Mouse (Mus musculus) heart, embryonic 10.5 days (tissue): ENCODE data around the gene Leng1. TPM values are rescaled to one million over a fixed set of nuclear protein-coding genes. Genes with fewer than 3 reads are reported as not detected.
A peak's percentile ranks its signal among the peaks of the same experiment; 100 is the strongest.
"Not testable (repeated sequence)": the region's sequence is repeated elsewhere in the genome, so short reads cannot be mapped to it uniquely, and the experiment has no call there.

Experiments
- DNase-seq: peaks from one replicate; pipeline ENCODE4 v3.0.0-alpha.2; 2017; ENCODE audit warnings: low spot score
- H3K27ac ChIP-seq: fragments of 300-500 bp; sonication (generic); 2 replicates; pipeline ENCODE4 v1.5.1; 2016; ENCODE audit warnings: mild to moderate bottlenecking
- H3K27me3 ChIP-seq: fragments of 300-500 bp; sonication (generic); 2 replicates; pipeline ENCODE4 v1.6.1; 2016; ENCODE audit warnings: mild to moderate bottlenecking; ENCODE audit not compliant: poor library complexity, insufficient read depth, severe bottlenecking
- H3K36me3 ChIP-seq: fragments of 300-500 bp; sonication (generic); 2 replicates; pipeline ENCODE4 v1.6.1; 2016; ENCODE audit warnings: mild to moderate bottlenecking, moderate library complexity
- H3K4me1 ChIP-seq: fragments of 300-500 bp; sonication (generic); 2 replicates; pipeline ENCODE4 v1.6.1; 2016; ENCODE audit warnings: mild to moderate bottlenecking
- H3K4me3 ChIP-seq: fragments of 300-500 bp; sonication (generic); 2 replicates; pipeline ENCODE4 v1.5.1; 2016; ENCODE audit warnings: mild to moderate bottlenecking, moderate library complexity
- H3K9me3 ChIP-seq: fragments of 300-500 bp; sonication (generic); 2 replicates; pipeline ENCODE4 v1.6.1; 2016; ENCODE audit warnings: mild to moderate bottlenecking, moderate library complexity
- WGBS: fragments of 180-500 bp; shearing (Covaris S2); methylation state at CpG from one replicate; pipeline ENCODE4 v1.1.7; 2016; 5-methylcytosine and 5-hydroxymethylcytosine counted together
- polyA plus RNA-seq: library from polyadenylated mRNA; unstranded; fragments of >200 nt; fragmentation: Nextera tagmentation; extraction: Ambion mirVana; gene quantifications from 2 replicates; pipeline ENCODE4 v1.2.1, GENCODE M21; 2016

Gene Leng1
- polyA plus RNA-seq: 19.5 and 19.6 TPM in 2 replicates

DNA sequence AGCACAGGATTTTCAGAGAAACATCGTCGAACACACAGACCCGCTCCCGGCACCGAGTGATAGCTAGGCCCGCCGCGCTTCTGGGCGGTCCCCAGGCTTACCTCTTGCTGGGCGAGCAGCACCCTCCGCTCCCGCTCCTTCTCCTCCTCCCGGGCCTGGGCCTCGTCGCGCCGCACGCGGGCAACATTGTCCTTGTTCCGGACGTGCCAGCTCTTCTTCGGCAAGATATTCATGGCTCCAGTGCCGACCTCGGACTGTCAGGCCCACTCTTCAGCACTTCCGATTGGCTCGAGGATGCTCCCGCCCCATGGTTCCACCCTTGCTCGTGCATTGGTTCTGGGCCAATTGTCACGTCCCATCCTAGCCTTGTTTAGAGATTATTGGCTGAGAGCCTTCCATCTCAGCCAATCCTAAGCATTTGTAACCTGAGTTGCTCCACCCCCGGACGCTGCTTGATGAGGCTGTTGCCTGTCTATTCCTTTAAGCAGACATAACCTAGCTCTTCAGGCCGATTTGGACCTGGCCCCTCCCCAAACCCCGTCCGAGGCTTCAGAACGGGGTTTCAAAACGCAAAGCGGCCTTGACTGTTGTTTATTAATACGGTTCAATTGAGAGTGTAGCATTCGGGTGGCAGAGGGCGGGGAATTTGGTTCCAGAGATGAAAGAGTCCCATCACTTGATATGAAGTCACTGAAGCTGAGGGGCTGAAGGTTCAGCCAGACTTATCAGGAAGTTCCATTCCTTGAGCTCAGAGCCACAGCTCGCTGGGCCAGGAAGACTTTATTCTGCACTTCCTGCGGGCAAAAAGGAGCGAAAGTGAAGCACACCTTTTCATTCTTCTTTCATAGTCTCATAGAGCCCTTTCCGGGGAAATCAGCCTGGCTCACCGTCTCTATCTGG lies at the start of gene Leng1:
Gene Leng1 (minus strand): TSS at position 626 of the 900 bp plus-strand sequence.
- no peaks in the 10 kb centered on the region for H3K9me3 ChIP-seq
- peak; percentile 99 for DNase-seq
- H3K27me3 ChIP-seq: no peaks in the 10 kb centered on the region
- WGBS: 3% methylated on average over 45 of the region's 45 CpGs
- H3K4me1 ChIP-seq: peaks cover 28% of the 10 kb centered on the region
- H3K36me3 ChIP-seq: peaks cover 33% of the 10 kb centered on the region
- H3K27ac ChIP-seq: peak within 1 kb of the TSS; percentile 92
- peak within 1 kb of the TSS; percentile 80 for H3K4me3 ChIP-seq

DNA sequence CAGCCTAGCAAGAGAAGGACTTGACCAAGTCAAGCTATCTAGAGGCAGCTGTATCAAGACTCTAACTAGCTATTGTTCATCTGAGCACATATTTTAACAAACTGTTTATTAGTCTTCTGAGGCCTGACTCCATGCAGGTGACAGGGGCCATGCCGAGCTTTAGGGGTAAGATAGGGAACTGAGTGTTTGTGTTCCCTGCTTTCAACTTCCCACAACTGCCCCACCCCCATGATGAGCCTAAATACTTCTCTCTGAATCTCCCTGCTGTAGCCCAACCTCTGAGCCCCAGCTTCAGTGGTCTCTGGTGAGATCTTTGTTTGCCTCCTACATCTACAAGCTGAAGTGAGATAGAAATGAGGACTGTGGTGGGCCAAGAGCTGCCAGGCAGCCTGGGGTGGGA lies 49.6 kb upstream of the Leng1 start:
- Histone ChIP-seq H3K27ac (no peak overlapping the region), H3K9me3 (no peaks in the 10 kb centered on the region), H3K36me3 (no peaks in the 10 kb centered on the region), H3K4me1 (no peaks in the 10 kb centered on the region), H3K4me3 (no peak overlapping the region), H3K27me3 (no peaks in the 10 kb centered on the region)
- DNase-seq: no peak
- WGBS: 35% methylated on average over 1 of the region's 1 CpGs

DNA sequence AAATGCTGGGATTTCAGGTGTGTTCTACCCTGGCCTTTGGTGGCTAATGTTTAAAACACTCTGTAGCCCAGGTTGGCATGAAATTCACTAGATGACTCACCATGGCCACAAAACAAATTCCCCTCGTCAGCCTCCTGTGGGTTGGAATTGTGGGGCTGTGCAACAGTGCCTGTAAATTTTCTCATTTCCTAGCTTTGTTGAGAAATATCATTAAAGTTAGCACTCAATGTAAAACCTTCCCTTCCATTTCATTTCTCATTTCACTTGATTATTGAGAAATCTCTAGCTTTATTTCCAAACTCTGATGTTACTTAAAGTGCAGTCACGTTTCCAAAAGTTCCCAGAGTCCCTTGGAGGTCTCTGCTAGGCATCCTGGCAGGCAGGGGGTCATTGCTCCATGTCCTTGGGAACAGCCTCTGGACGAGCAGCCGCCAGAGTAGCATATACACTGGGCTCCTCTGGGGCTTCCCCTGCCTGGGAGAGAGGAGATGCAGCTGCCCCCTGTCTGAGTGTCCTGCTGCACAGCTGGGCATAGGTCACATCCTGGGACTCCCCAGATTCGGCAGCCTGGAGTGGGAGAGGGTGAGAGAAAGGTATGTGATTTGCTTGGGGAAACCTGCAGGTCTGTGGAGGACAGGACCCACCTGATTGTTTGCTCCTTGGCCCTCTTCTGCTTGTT lies 46.8 kb upstream of the Leng1 start:
- H3K9me3 ChIP-seq: no peaks in the 10 kb centered on the region
- peaks cover 8% of the 10 kb centered on the region; the same call in 1 of the 2 replicates for H3K36me3 ChIP-seq
- no peak overlapping the region for H3K27ac ChIP-seq
- no peak for DNase-seq
- H3K4me3 ChIP-seq: no peak overlapping the region
- 39% methylated on average over 5 of the region's 5 CpGs for WGBS
- no peaks in the 10 kb centered on the region for H3K4me1 ChIP-seq
- H3K27me3 ChIP-seq: no peaks in the 10 kb centered on the region

DNA sequence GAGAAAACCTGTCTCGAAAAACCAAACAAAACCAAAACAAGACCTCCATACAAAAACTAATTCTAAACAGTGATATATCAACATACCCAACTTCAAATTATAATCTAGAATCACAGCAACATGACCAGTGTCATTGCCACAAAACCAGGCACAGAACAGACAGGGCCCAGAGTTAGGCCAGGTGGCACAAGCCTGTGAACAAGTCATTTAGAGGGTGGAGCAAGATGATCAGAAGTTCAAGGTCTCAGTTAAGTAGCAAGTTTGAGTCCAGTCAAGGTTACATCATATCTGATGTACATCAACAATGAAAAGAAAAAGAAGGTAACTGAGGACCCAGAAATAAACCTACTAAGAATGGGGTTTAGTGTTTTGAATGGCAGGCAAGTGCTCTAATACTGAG lies 43.4 kb upstream of the Leng1 start:
- Histone ChIP-seq H3K9me3 (no peaks in the 10 kb centered on the region), H3K36me3 (peaks cover 39% of the 10 kb centered on the region), H3K4me3 (no peak overlapping the region), H3K27me3 (no peaks in the 10 kb centered on the region), H3K27ac (no peak overlapping the region), H3K4me1 (peaks cover 8% of the 10 kb centered on the region)
- 74% methylated on average over 1 of the region's 1 CpGs for WGBS
- no peak for DNase-seq

DNA sequence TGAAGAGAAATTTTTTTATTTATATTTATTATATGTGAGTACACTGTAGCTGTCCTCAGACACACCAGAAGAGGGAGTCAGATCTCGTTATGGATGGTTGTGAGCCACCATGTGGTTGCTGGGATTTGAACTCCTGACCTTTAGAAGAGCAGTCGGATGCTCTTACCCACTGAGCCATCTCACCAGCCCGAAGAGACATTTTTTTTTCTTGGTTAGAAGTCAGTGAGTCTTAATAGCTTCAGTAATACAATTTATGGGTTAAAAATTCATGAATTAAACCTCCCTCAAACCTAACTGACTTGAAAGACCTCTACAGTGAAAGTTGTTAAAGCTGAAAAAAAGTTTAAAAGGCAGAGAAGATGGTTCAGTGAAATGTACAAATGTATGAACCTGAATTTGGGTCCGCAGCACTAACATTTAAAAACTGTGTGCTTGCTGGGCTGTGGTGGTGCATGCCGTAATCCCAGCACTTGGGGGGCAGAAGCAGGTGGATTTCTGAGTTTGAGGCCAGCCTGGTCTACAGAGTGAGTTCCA lies 42.9 kb upstream of the Leng1 start:
- H3K4me3 ChIP-seq, H3K27me3 ChIP-seq, H3K9me3 ChIP-seq, DNase-seq, H3K4me1 ChIP-seq, H3K27ac ChIP-seq: not testable (repeated sequence)
- 44% methylated on average over 5 of the region's 5 CpGs for WGBS
- peaks cover 39% of the 10 kb centered on the region for H3K36me3 ChIP-seq

DNA sequence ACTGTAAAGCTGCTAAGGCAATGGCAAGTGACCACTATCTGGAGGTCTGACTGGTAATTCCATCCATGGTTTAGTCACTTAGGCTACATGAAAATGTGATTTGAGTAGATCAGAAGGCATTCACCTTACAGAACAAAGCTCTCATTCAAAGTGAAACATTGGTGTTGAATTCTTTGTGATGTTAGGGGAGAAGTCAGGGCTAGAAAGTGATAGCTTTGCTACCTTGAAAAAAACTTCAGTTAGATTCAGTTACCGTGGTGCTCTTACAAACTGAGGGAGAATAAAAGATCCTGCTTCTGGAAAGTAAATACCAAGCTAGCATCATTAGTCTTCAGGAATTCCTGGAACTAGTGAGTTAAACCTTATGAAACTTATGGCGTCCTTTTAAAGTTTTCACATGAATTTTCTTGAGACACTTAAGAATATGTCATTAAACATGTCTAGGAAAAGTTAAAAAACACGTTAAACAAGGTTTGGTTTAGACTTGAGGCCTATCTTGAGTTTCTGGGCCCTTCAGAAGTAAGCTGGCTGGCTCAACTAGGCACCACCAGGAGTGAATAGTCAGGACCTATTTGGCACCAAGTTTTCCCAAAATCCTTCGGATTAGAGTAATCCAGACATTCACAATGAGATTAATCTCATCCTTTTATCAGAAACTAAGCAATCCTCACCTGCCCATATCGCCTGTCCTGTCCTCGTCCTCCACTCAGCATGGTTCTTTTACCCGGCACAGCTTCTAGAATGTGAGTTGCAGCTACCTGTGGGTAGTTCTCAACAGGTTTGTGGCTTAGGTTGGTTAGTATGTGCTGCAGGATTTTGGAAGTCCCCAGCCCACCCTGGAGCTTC lies 42.2 kb upstream of the Leng1 start:
- Histone ChIP-seq H3K9me3 (no peaks in the 10 kb centered on the region), H3K36me3 (peaks cover 39% of the 10 kb centered on the region), H3K27me3 (no peaks in the 10 kb centered on the region), H3K4me3 (no peak overlapping the region), H3K27ac (no peak overlapping the region), H3K4me1 (peaks cover 8% of the 10 kb centered on the region)
- DNase-seq: no peak
- 32% methylated on average over 7 of the region's 7 CpGs for WGBS

DNA sequence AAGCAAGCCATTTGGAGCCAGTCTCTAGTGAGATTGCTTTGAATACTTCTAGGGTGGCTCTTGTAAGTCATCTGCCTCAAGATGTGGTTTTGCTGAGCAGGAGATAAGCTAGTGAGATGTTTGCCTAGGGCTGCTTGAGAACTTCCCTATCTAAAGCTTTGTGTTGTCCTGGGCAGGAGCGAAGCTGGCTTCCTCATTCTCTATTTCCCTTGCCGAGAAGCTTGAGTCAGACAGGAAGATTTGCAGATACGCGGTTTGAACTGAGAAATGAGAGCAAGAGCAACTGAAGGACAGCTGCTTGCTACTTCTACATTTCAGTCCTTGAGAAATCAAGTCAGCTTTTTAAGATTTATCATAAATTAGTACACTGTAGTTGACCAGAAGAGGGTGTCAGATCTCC lies 41.4 kb upstream of the Leng1 start:
- no peak overlapping the region for H3K4me3 ChIP-seq

DNA sequence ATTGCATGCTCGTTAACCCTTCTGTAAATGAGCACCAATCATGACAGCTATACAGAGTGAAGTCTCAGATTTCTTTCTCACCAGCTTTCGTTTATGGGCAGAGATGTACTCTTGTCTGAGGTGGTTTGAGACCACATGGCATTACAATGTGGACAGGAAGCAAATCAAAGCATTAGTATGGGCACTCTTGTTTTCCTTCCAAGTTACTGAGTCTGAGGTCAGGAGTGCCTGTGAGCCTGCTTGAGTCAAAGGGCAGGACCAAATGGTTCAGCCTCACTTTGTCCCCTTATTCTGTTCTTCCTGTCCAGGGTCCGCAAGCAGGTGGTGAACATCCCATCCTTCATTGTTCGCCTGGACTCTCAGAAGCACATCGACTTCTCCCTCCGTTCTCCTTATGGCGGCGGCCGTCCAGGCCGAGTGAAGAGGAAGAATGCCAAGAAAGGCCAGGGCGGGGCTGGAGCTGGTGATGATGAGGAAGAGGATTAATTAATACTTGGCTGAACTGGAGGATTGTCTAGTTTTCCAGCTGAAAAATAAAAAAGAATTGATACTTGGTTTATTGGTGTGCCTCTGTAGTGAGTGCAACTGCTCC lies 40.8 kb upstream of the Leng1 start:
- no peaks in the 10 kb centered on the region for H3K27me3 ChIP-seq
- 69% methylated on average over 11 of the region's 11 CpGs for WGBS
- H3K27ac ChIP-seq: 0 out of 2 replicates have a peak overlapping the region, but pooled peaks have one; percentile 94
- peak overlapping the region; percentile 77 for H3K4me3 ChIP-seq
- peaks cover 41% of the 10 kb centered on the region for H3K36me3 ChIP-seq
- no peaks in the 10 kb centered on the region for H3K9me3 ChIP-seq
- H3K4me1 ChIP-seq: peaks cover 8% of the 10 kb centered on the region
- no peak for DNase-seq

More for the DNA sequence above, 41.4 kb upstream of the Leng1 start:
- DNase-seq: no peak
- H3K27me3 ChIP-seq: no peaks in the 10 kb centered on the region
- no peak overlapping the region for H3K27ac ChIP-seq
- H3K36me3 ChIP-seq: peaks cover 39% of the 10 kb centered on the region
- H3K4me1 ChIP-seq: peaks cover 8% of the 10 kb centered on the region
- WGBS: 54% methylated on average over 4 of the region's 4 CpGs
- H3K9me3 ChIP-seq: no peaks in the 10 kb centered on the region

DNA sequence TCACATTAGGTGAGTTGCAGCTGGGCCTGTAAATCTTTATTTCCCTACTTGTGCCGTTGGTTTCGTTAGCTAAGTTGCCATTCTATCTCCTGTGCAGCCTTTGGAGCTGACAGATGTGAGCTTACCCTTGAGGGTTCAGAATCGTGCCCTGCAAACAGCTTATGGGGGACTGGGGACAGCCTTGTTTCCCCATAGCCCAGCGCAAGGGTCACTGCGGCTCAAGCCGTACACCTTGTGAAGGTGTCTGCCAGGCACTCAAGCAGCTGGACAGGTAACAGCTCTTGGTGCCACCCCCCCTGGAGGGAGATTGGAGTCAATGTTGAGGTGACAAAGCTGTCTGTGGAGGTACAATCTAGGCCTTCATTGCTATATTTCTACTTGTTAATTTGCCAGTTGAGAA lies 40.3 kb upstream of the Leng1 start:
- WGBS: 43% methylated on average over 6 of the region's 6 CpGs
- H3K27ac ChIP-seq: peak overlapping the region; percentile 94; the same call in 1 of the 2 replicates
- H3K4me1 ChIP-seq: peaks cover 8% of the 10 kb centered on the region
- DNase-seq: no peak
- H3K9me3 ChIP-seq: no peaks in the 10 kb centered on the region
- no peaks in the 10 kb centered on the region for H3K27me3 ChIP-seq
- peaks cover 46% of the 10 kb centered on the region for H3K36me3 ChIP-seq
- peak overlapping the region; percentile 77 for H3K4me3 ChIP-seq

DNA sequence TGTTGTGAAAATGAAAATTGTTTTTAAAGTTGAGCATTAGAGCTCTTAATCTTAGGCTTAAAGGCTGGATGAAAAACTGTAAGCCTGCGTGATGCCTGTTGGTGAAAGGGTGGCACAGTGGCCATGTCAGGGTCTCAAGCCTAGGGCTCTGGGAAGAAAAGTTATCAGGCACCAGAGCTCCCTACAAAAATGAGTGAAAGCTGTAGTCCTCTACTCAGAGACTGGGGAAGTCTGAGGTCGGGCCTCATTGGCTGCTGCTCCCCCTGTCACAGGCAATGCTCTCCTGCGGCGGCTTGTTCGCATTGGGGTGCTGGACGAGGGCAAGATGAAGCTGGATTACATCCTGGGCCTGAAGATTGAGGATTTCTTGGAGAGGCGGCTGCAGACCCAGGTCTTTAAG lies 39.8 kb upstream of the Leng1 start:
- not testable (repeated sequence) for H3K27me3 ChIP-seq, DNase-seq, H3K4me1 ChIP-seq, H3K9me3 ChIP-seq
- WGBS: 9% methylated on average over 7 of the region's 7 CpGs
- Histone ChIP-seq H3K36me3 (peaks cover 50% of the 10 kb centered on the region), H3K4me3 (peak overlapping the region; percentile 77), H3K27ac (peak overlapping the region; percentile 94)

DNA sequence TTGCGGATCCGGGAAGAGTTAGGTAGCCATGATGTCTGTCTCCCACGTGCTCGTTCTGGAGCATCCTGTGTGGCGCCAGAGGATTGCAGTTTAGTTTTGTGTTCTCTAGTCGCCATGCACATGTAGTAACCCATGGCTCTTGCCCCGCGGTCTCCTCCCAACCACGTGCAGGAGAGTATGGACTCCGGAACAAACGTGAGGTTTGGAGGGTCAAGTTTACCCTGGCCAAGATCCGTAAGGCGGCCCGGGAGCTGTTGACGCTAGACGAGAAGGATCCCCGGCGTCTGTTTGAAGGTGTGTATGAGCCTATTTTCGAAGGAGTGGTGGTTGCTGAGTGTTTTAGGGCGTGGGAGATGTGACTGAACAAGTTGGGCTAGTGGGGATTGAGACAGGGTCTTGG lies 38.8 kb upstream of the Leng1 start:
- no peak for DNase-seq
- 0% methylated on average over 20 of the region's 20 CpGs for WGBS
- peaks cover 8% of the 10 kb centered on the region for H3K4me1 ChIP-seq
- H3K9me3 ChIP-seq: no peaks in the 10 kb centered on the region
- peak overlapping the region; percentile 77 for H3K4me3 ChIP-seq
- H3K36me3 ChIP-seq: peaks cover 59% of the 10 kb centered on the region
- H3K27me3 ChIP-seq: no peaks in the 10 kb centered on the region
- H3K27ac ChIP-seq: peak overlapping the region; percentile 94

DNA sequence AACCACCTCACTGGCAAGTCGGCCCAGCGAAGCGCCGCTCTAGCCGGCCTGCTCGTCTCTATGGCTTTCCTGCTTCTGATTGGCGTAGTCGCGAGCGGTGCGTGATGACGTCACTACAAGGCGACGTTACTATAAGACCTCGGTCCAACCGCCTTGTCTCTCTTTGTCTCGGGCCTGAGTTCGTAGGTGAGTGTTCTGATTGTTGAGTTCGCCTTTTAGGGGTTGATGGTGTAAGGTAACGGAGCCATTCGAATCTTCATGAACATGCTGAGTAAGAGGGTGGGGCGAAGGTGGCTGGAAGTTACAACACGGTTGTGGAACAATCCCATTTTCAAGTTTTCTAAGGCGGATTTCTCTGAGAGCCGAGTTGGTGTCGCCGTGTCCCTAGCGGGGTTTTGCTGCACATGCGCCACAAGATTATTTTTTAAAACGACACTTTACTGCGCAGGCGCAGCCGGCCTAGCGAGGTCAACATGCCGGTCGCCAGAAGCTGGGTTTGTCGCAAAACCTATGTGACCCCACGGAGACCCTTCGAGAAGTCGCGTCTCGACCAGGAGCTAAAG lies 38.3 kb upstream of the Leng1 start, which contains the start of gene Rps9:
Gene Rps9 (plus strand): TSS at position 115 of the 563 bp plus-strand sequence.
- DNase-seq: peak; percentile 98
- peaks cover 8% of the 10 kb centered on the region for H3K4me1 ChIP-seq
- H3K27ac ChIP-seq: peak within 1 kb of the TSS; percentile 94
- no peaks in the 10 kb centered on the region for H3K27me3 ChIP-seq
- H3K9me3 ChIP-seq: no peaks in the 10 kb centered on the region
- peaks cover 64% of the 10 kb centered on the region for H3K36me3 ChIP-seq
- WGBS: 0% methylated on average over 42 of the region's 42 CpGs
- peak within 1 kb of the TSS; percentile 77 for H3K4me3 ChIP-seq
